Mouse (Mus musculus) regulatory T cell (primary cell): ENCODE measurements around the gene 4930447F04Rik.

Experiments used
- in situ Hi-C: fragments of 300-600 bp; cut with MboI, MseI; formaldehyde crosslinking; loops from one replicate; pipeline ENCODE4 v1.15.1; 2025; ENCODE audit warnings: high pct_unique_total_duplicates

4930447F04Rik gene

DNA sequence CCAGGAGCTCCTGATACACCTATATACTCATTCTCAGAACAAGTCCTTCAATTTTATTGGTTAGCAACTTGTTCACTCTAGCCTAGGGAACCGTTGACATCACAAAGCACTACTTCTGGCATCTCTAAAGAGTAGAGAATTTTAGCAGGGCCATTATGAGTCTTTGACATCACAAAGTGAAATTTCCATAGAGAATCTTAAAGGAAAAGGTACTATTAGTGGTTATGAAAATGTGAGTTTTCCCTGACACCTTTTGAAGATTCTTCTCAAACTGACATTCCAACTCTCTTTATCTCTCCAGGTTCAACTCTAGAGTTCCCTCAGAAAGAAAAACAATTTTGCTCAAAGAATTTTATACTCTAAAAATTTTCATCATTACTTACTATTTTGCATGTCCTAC lies at the start of gene 4930447F04Rik:
4930447F04Rik (minus strand) TSS at position 101 of the 400 bp plus-strand sequence.
- in situ Hi-C loops, result no loop called here
